Mouse (Mus musculus): ENCODE measurements around the gene Hist2h2ab.
A peak's percentile ranks its signal among the peaks of the same experiment; 100 is the strongest.
"Not testable (repeated sequence)": the region's sequence is repeated elsewhere in the genome, so short reads cannot be mapped to it uniquely, and the experiment has no call there.

The Hist2h2ab gene

DNA sequence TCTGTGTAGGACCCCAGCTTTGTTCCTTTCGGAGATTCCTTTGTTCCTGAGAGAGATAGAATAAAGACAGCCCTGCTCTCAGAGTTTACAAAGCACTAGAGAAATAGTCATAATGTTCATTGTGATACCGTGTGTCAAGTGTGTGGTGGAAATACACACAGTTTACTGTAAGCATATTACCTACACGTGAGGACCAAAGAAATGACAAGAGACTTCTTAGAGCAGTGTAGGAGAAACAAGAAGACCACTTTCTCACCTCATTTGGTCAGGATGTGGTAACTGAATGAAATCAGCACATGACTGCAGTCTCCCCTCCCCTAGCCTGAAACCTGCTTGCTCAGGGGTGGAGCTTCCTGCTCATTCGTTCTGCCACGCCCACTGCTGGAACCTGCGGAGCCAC, 21.5 kb upstream of the Hist2h2ab start:
- no peak for DNase-seq (ENCODE audit: low read depth, low spot score)

DNA sequence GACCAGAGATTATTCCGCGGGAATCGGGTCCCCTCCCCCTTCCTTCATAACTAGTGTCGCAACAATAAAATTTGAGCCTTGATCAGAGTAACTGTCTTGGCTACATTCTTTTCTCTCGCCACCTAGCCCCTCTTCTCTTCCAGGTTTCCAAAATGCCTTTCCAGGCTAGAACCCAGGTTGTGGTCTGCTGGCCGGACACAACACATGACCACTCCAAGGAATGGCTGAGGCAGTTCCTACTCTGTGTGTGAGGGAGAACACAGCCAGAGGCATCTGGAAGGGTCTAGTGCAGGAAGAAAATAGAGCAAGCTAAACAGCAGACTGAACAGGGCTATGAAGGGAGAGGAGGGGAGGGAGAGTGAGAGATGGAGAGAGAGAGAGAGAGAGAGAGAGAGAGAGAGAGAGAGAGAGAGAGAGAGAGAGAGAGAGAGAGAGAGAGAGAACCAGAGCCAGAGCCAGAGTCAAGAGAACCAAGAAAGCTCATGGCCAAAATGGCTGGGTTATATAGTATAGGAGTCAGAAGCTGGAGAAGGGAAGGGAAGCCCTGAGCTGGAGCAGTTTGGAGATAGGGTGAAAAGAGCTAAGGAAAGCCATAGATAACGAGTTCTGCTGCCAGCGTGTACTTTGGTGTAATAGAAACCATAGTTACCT, 20.9 kb upstream of the Hist2h2ab start:
- DNase-seq (ENCODE audit: low read depth, low spot score): not testable (repeated sequence)

DNA sequence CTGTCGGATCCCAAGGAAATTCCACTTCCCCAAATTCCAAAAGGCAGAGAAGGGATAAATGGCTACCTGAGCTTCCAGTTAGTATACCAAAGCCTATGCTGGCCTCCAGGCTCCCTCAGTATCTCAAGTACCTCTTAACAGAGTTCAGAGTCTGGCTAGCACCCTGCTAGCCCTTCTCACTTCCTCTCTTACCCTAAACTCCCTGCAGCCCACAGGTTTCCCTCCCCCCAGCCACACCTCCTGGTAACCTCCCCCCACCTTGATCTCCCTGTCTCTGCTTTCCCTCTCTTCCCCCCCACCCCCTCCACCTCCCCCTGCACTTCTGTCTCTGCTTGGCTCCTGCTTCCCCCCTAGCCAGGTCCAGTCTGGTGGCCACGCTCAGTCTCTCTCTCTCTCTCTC, 19.9 kb upstream of the Hist2h2ab start:
- DNase-seq (ENCODE audit: low read depth, low spot score): no peak

DNA sequence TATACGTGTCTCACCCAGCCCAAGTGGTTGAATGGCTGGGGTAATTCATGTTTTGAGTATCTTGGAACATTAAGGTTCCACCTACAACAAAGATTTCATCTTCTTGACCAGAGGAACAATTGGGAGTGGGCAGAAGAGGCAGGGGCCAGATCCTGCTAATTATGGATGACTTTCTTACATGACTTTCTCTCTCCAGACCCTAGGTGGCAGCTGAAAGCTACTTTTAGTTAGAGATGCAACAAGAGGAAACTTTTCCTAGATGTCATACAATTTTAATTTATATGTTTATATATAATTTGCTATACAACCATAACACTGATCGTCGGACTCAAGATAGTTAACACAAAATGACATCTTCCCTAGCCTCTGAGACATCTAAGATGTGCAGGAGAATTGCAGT, 11.8 kb upstream of the Hist2h2ab start:
- DNase-seq (ENCODE audit: low read depth, low spot score): no peak

DNA sequence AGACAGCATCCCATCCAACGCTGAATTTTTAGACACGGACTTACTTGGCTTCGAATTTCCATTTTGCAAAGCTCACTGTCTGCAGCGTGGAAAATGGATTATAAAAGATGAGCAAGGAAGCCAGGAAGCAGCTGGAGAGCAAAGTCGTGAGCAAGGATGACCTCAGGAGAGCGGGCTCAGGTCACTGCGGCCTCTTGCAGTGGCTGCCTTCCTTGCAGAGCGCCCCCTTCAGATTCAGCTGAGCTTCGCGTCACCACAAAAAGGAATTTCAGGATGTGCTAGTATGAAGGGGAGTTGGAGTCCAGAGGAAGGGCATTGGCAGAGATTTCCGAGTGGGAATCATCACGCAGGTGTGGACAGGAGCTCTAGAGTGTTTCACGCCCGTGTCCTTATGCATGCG, 10.4 kb upstream of the Hist2h2ab start:
- DNase-seq (ENCODE audit: low read depth, low spot score): no peak

DNA sequence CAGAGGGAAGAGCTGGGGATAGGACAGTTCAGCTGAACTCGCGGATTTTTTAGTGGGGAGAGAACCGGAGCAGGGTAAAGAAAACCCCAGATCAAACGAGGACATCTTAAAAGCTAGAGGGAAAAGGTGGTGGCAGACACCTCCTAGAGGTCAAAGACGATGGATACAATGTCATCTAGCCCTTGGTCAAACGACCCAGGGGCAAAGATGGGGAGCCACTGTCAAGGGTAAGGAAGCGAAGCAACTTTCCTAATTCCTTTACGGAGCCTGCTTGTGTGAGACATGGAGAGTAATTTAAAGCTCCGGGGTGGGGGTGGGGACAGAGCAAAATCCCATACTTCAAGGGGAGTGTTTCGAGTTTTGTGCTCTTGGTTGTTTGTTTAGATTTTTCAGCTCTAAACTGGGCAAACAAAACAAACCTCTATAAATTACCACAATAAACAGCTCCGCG, 449 bp upstream of the Hist2h2ab start:
- no peak for DNase-seq (ENCODE audit: low read depth, low spot score)

DNA sequence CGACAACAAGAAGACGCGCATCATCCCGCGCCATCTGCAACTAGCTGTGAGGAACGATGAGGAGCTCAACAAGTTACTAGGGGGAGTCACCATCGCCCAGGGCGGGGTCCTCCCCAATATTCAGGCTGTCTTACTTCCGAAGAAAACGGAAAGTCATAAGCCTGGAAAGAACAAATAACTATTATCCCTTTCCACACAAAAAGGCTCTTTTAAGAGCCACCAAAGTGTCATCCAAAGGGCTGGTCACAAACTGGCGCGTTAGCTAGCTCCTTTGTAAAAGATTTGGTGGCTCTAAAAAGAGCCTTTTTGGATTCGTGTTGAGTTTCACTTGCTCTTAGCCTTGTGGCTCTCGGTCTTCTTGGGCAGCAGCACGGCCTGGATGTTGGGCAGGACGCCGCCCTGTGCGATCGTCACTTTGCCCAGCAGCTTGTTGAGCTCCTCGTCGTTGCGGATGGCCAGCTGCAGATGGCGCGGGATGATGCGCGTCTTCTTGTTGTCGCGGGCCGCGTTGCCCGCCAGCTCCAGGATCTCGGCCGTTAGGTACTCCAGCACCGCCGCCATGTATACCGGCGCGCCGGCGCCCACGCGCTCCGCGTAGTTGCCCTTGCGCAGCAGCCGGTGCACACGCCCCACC, 583 bp downstream of the Hist2h2ab start:
- not testable (repeated sequence) for DNase-seq (ENCODE audit: low read depth, low spot score)

DNA sequence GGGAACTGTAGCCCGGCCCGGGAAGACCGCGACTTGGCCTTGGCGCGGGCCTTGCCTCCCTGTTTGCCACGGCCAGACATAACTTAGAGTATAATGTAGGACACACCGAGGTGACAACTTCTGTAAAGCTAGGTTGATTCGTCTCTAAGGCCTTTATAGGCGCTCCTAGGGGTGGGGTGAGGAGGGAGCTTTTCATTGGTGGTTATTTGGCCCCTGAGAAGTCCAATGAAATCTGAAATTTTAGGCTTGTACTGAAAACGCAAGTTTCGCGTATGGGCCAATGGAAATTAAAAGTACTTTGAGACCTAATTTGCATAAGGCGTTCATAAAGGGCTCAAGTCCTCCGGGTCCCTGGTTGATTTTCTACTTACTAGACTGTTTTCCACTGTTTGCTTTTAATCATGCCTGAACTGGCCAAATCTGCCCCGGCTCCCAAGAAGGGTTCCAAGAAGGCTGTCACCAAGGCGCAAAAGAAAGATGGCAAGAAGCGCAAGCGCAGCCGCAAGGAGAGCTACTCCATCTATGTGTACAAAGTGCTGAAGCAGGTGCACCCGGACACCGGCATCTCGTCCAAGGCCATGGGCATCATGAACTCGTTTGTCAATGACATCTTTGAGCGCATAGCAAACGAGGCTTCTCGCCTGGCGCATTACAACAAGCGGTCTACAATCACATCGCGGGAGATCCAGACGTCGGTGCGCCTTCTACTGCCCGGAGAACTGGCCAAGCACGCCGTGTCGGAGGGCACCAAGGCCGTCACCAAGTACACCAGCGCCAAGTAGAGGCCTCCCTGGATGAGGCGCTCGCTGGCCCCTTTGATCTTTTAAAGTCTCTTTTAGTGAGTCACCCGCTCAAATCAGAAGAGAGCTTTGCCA, 1.3 kb downstream of the Hist2h2ab start, which contains the start of the genes Hist2h2ac and Hist2h2be:
TSS of gene Hist2h2ac (minus strand) at position 116 of the 875 bp plus-strand sequence.
TSS of gene Hist2h2be (plus strand) at position 355 of the 875 bp plus-strand sequence.
- peak; percentile 90 for DNase-seq (ENCODE audit: low read depth, low spot score)

DNA sequence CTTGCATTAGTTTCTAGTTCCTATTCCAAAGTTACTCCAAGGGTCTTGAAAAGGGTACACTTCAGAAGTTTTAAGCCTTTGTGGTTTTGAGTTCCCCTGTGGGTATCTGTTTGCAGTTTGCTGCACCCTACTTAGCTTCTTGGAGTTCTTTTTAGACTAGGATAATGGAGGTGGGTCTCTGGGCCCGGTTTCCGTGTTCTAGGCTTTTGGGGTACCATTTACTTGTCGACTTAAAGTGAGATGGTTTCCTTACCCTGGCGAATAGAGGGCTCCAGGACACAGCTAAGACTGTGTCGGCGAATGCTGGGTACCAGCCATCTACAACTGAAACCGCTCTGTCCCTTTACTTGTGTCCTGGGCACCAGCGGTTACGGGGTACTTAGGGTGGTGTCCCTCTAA, 2.0 kb downstream of the Hist2h2ab start:
- DNase-seq (ENCODE audit: low read depth, low spot score): no peak

DNA sequence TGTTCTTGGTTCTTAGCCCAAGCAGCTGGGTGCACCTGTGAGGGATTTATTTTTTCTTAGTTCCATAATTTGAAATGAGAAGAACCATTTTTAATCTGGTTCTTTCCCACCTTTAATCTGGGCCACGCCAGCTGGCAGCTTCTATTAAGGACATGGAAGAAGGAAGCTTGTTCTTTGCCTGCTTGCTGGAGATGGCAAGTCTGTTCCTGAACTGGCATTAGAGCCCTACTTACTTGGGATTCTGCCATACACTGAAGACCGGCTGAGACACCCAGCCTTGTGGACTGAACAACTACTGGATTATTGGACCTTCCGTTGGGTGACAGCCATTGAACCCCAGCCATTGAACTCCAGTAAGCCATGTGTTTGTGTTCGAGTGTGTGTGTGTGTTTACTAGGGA, 3.1 kb downstream of the Hist2h2ab start:
- DNase-seq (ENCODE audit: low read depth, low spot score): no peak

DNA sequence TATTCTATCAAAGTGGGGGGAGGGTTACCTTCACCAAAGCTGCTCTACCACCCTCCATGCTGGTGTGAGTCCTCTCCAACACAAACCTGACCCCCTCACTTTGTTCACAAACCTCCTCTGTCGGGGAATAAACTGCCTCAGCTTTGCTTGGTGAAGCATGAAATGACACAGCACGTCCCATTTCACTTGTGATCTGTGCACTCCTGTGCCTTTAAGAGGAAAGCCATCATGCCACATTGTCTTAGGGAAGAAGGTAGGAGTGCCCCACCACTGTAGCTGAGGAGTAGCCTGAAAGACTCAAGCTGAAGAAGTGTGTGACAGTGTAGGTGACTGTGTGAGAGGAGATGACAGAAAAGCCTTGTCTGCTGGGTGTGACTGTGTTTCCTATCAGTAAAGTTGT, 5.8 kb downstream of the Hist2h2ab start:
- DNase-seq (ENCODE audit: low read depth, low spot score): no peak

DNA sequence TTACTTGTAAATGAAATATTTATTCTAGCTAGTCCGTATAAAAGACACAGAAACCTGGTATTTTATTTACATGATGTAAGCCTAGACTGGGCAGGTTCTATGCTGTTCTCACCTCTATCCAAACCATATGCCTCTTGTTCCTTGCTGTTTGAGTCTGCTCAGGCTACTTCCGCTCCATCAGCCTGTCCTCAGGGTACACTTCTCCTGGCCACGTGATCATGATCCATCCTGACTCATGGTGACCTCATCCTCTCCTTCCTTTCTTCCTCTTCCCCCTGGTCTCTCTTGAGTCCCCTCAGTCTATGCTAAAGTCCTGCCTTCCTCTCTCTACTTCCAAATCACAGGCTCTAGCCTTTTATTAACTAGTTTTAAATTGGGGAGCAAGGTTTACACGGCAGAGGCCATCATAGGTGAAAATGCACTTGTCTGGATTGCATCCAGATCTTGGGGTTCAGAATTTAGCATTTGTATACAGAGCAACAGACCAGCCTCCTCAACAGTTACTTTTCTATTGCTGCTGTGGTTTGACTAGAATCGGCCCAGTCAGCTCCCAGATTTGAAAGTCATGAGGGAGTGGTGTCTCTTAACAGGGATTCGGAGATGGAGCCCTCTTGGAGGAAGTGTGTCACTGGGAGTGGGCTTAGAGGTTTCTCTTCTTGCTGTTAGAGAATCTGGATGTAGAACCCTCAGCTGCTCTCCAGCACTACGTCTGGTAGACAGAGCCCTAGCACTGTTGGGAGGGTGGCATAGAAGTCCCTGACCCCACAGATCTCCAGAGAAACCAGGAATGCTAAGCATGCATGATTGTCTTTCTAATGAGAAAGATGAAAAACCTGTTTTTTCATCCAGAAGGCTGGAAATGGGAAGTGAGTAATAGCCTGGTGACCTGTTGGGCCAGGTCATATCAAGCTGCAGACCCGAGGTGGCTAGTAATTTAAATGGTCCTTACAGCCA, 7.3 kb downstream of the Hist2h2ab start:
- no peak for DNase-seq (ENCODE audit: low read depth, low spot score)

DNA sequence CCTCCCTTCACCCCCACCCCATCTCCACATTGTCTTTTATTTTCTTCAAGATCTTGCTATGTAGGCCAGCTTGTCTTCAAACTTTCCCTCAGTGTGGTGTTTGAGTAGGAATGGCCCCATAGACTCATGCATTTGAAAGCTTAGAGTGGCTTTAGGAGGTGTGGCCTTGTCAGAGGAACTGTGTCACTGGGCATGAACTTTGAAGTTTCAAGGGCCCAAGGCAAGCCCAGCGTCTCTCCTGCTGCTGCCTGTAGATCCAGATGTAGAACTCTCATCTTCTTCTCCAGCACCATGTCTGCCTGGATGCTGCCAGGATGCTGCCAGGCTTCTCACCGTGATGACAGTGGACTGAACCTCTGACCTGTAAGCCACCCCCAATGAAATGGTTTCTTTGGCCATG, 9.2 kb downstream of the Hist2h2ab start:
- no peak for DNase-seq (ENCODE audit: low read depth, low spot score)

DNA sequence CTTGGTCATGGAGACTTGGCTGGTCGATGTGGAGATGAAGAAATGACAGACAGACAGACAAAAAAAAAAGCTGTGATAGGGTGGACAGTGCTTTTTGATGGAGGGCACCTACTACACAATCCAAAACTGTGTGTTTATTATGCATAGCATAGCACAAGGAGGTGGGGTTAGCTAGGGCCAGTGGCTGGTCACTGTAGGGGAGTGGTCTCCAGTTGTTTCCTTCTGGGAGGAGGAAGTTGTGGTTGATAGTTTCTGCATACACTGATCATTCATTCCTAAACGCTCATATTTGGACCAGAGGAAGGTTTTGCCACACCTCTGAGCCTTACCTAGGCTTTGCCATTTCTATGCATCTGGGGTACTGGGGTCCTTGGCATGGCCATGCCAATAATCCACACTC, 10.7 kb downstream of the Hist2h2ab start:
- no peak for DNase-seq (ENCODE audit: low read depth, low spot score)

DNA sequence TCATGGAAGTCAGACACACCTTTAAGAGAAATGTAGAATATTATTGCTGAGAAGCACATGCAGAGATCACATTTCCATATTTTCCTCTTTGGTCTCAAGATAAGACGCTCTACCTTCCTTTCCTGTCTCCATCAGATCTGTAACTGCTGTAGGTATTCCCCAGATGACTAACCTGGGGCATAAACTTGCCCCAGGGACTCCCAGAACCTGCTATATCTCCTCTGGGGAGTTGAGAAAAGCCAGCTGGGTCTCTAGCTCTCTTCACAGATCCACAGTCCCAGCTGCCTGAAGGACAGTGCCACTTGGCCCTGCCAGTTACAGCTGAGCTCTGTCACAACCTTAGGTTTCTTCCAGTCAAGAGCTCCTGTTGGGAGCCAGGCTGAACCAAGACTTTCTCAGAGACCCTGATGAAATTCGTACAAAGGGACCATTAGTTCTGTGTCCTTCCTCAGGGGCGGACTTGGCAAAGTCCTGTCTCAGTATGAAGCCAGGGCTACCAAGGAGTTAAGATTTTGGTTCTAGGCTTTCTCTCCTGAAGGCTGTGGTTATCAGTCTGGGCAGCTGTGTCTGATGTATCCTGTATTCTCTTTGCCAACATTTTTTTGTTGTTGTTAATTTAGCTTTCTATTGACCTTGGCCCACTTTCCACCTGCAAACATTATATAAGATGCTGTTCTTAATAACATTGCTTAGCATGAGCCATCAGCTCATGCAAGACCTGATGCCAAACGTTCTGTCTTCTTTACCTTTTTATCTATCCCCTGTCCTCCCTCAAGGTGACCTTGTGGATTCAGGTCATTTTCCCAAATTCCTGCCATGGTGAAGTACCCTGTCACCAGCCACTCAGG, 11.5 kb downstream of the Hist2h2ab start:
- no peak for DNase-seq (ENCODE audit: low read depth, low spot score)

DNA sequence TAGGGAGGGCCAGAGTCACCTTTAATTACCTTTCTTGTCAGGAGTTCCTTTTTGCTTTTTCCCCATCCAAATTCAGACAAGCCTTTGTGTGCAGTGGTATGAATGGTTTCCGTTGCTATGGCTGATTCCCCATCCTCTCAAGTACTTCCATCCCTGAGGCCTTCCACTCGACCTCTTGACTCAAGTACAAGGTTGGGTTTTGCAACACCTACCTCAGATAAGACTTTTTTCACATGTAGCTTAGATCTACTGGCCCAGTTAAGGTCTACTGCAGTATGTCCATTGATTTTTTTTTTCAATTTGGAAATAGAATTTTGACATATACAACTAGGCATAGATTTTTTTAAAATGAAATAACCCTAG, 12.1 kb downstream of the Hist2h2ab start:
- no peak for DNase-seq (ENCODE audit: low read depth, low spot score)

DNA sequence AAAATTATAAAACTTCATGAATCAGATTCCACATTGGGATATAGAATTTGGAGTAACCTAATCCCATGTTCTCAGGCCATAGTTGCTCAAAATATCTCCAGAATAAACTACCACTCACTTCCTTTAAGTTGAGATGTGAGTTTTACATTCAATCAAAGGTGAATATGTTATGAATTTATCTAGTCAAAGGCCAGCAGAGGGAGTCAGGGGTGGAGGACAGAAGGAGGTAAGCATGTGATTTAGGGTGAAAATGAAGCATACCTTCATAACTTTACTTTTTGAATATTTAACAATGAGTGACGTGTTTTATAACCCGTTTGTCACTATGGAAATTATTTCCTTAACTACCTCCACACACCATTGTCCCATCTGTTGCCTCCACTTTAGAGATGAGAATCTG, 15.2 kb downstream of the Hist2h2ab start:
- DNase-seq (ENCODE audit: low read depth, low spot score): no peak

DNA sequence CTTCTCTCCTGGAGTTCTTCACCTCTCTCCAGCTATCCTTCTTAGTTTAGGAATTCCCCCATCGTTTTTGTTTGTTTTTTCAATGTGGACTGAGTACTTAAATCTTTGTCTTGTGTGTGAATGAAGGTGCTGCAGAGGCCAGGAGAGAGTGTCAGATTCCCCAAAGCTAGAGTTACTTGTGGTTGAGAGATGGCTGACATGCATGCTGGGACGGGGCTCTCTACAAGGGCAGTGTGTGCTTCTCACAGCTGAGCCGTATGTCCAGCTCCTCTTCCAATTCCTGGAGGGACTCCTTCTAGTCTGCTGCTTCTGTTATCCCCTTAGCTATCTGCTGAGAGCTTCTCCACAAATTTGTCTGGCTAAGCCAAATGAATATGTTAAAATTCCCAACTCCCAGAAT, 16.2 kb downstream of the Hist2h2ab start:
- no peak for DNase-seq (ENCODE audit: low read depth, low spot score)

DNA sequence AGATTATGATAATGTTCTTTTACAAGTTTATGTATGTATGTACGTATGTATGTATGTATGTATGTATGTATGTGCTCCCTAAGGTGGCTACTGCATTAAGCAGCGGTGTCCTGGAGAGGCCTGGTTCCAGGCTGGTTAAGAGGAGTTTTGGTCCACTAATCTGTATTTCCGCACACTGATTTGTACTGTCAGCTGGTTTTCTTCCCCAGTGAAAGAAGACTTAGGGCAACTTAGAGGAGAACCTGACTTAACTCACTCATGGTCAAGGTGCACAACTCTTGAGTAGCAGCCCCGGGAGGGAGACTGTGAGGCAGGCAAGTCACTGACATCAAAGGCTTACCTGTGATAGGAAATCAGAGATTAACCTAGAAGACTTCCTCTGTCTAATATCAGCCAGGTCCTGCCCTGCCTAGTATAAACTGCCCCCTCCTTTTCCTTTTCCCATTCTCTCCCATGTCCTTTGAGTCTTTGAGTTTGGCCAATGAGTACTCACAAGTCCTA, 17.2 kb downstream of the Hist2h2ab start:
- no peak for DNase-seq (ENCODE audit: low read depth, low spot score)

DNA sequence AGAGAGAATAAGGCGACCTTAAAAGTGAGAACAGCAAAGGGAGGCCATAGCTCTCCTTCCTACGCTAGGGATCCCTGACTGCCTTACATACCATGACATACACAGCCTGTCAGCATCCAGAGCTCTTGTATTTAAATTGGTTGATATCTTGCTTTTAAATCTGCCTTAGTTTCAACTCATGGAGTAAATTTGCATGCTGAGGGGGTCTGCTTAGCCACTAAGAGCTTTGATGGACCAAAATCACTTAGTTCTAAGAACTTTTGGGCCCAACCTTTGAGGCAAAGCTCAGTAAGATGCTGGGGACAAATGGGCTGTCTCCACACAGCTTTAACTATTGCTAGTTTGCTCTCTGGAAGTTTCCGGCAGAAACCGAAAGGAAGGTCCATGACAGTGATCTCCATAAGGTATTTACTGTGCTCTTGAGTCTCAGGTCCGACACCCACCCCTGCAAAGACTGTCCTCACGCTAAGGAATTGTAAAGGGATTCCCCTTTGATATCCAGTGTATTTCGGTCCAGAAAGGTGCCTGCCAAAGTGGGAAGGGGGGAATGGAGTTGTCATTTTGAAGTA, 17.8 kb downstream of the Hist2h2ab start:
- no peak for DNase-seq (ENCODE audit: low read depth, low spot score)
